Mouse (Mus musculus): Measurements from ENCODE around the gene Enah. TPM values are rescaled to one million over a fixed set of nuclear protein-coding genes. Genes with fewer than 3 reads are reported as not detected.

Gene Enah
- polyA plus RNA-seq, 1 experiment from 2014 or later = 40.4 TPM

DNA sequence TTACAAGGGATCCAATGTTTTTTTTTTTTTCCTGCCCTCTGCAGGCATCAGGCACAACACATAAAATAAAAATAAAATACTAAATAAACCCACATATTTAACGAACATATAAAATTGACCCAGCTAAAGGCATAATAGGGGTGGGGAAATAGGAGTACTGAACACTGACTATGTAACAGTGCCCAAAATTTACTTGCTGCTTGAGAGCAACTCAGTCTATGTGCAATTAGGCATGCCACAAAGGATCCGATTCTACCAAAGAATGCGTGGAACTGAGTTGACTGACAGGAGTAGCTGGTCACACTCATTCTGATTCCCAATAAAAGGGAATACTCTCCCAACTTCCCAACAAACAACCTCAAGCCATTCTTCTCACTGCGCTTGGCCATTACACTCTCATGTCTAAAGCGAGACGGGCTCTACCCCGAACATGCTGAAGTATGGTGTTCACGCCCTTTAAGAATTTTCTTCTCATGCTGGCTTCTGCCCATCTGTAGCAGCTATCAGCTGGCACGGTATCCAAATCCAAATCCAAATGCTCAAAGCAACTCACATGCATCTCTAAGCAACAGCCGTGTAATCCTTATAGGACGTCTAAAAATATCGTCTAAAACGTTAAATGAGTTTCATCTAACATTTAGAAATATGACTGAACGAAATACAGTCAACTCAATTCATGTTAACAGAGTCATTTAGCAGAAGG lies 39.6 kb downstream of the Enah start:
- Histone ChIP-seq H3K9ac (no peak overlapping the region), H3K36me3 (replicated peaks) (peaks cover 11% of the 10 kb centered on the region), H3K4me2 (no peak overlapping the region), H3K27ac (no peak overlapping the region), H3K27me3 (no peaks in the 10 kb centered on the region), H3K9me3 (no peaks in the 10 kb centered on the region), H3K4me1 (peaks cover 10% of the 10 kb centered on the region; the same call in 1 of the 2 replicates), H3K4me3 (replicated peaks) (no peak overlapping the region)
- WGBS = 84% methylated on average over 14 of the region's 14 CpGs
- no peak for ATAC-seq (ENCODE audit: low FRiP score)

- no peak overlapping the region for H3K9ac ChIP-seq
- H3K36me3 ChIP-seq (replicated peaks) = no peaks in the 10 kb centered on the region; the same call in 1 of the 2 replicates
- H3K4me1 ChIP-seq = peaks cover 23% of the 10 kb centered on the region
- peak; percentile 27; the same call in 1 of the 2 replicates for ATAC-seq (ENCODE audit: low FRiP score)
- H3K27ac ChIP-seq = no peak overlapping the region
- H3K9me3 ChIP-seq = no peaks in the 10 kb centered on the region
- 79% methylated on average over 3 of the region's 3 CpGs for WGBS
- no peaks in the 10 kb centered on the region for H3K27me3 ChIP-seq
- no peak overlapping the region for H3K4me3 ChIP-seq (replicated peaks)
- no peak overlapping the region for H3K4me2 ChIP-seq
Observed at GRCm38 (mm10) chr1:181975510-181975909, 44.3 kb downstream of the Enah start.

GRCm38 (mm10) chr1:181974897-181975296 lies 44.9 kb downstream of the Enah start:
- ATAC-seq (ENCODE audit: low FRiP score) = no peak
- H3K27ac ChIP-seq = no peak overlapping the region
- no peak overlapping the region for H3K9ac ChIP-seq
- no peaks in the 10 kb centered on the region; the same call in 1 of the 2 replicates for H3K36me3 ChIP-seq (replicated peaks)
- no peaks in the 10 kb centered on the region for H3K27me3 ChIP-seq
- H3K4me3 ChIP-seq (replicated peaks) = no peak overlapping the region
- H3K4me1 ChIP-seq = peaks cover 21% of the 10 kb centered on the region
- no peaks in the 10 kb centered on the region for H3K9me3 ChIP-seq
- no peak overlapping the region for H3K4me2 ChIP-seq

DNA sequence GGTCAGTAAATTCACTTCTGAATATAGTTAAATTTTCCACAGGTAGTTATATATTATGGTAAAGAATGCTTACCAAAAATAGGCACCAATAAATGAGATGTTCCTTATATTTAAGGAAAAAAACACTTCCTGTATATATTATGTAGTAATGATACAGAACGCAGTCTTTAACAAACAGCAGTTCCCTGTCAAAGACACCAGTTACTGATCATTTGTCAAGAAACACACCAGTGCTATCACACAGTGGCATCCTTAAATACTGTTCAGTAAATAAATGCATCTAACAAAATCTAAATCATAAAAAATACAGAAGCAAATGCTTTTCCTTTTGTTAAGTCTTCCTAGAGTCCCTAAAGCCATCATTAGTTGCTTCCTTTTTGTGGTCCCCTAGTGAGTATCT lies 54.5 kb downstream of the Enah start:
- no peak overlapping the region for H3K4me3 ChIP-seq (replicated peaks)
- no peak overlapping the region for H3K4me2 ChIP-seq
- H3K27ac ChIP-seq = no peak overlapping the region
- H3K36me3 ChIP-seq (replicated peaks) = peaks cover 5% of the 10 kb centered on the region; the same call in 1 of the 2 replicates
- no peaks in the 10 kb centered on the region for H3K27me3 ChIP-seq
- WGBS = 93% methylated on average over 1 of the region's 1 CpGs
- no peaks in the 10 kb centered on the region for H3K9me3 ChIP-seq
- no peak overlapping the region for H3K9ac ChIP-seq
- ATAC-seq (ENCODE audit: low FRiP score) = no peak
- 0 out of 2 replicates have a peak, but pooled peaks cover 5% of the 10 kb centered on the region for H3K4me1 ChIP-seq

DNA sequence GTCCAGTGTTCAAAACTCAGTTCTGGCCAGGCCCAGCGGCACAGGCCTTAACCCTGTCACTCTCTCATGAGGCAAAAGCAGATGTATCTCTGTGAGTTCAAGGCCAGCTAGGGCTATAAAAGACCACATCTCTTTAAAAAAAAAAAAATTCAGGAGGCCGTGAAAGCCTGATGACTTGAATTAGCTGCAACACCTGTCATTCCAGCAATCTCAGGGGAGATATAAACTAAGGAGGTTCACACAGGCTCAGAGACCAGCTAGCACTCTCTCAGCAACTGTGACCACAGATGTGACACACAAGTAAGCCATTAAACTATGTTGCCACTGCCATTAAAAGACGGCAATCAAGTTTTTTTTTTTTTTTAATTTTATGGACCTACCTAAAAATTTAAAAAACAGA lies 56.0 kb downstream of the Enah start:
- ATAC-seq (ENCODE audit: low FRiP score) = no peak
- H3K9ac ChIP-seq = no peak overlapping the region
- no peaks in the 10 kb centered on the region for H3K27me3 ChIP-seq
- 0 out of 2 replicates have a peak, but pooled peaks cover 5% of the 10 kb centered on the region for H3K4me1 ChIP-seq
- H3K36me3 ChIP-seq (replicated peaks) = peaks cover 12% of the 10 kb centered on the region
- no peak overlapping the region for H3K4me3 ChIP-seq (replicated peaks)
- 80% methylated on average over 3 of the region's 3 CpGs for WGBS
- H3K4me2 ChIP-seq = no peak overlapping the region
- H3K27ac ChIP-seq = no peak overlapping the region
- no peaks in the 10 kb centered on the region for H3K9me3 ChIP-seq

DNA sequence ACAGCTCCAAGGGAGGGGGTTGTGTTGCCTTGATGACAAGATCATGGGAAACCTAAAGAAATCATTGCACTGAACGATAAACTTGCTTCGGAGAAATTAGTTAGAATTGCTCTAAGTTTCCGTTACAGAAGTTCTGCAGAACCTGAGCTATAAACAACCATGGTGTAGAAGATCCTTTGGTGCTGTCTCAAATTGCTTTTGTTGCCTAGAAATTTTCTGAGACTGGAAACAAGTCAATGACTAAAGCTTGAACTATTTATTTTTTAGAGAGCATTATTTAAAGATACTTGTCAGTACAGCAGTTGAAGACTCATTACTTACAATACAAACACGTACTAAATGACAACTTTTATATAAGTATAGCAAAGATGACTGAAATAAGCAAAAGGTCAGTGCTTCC lies 56.4 kb downstream of the Enah start:
- no peak for ATAC-seq (ENCODE audit: low FRiP score)
- 92% methylated on average over 4 of the region's 4 CpGs for WGBS
- Histone ChIP-seq H3K9ac (no peak overlapping the region), H3K4me2 (no peak overlapping the region), H3K36me3 (replicated peaks) (peaks cover 12% of the 10 kb centered on the region), H3K27ac (no peak overlapping the region), H3K4me1 (0 out of 2 replicates have a peak, but pooled peaks cover 5% of the 10 kb centered on the region), H3K27me3 (no peaks in the 10 kb centered on the region), H3K4me3 (replicated peaks) (no peak overlapping the region), H3K9me3 (no peaks in the 10 kb centered on the region)

- no peak overlapping the region for H3K4me2 ChIP-seq
- no peak overlapping the region for H3K4me3 ChIP-seq (replicated peaks)
- H3K27ac ChIP-seq = no peak overlapping the region
- H3K9me3 ChIP-seq = no peaks in the 10 kb centered on the region
- H3K9ac ChIP-seq = no peak overlapping the region
- no peaks in the 10 kb centered on the region for H3K27me3 ChIP-seq
- WGBS = 95% methylated on average over 3 of the region's 3 CpGs
- no peak for ATAC-seq (ENCODE audit: low FRiP score)
- no peaks in the 10 kb centered on the region for H3K4me1 ChIP-seq
- H3K36me3 ChIP-seq (replicated peaks) = peaks cover 25% of the 10 kb centered on the region
Observed at GRCm38 (mm10) chr1:181960383-181960782, 59.4 kb downstream of the Enah start.

DNA sequence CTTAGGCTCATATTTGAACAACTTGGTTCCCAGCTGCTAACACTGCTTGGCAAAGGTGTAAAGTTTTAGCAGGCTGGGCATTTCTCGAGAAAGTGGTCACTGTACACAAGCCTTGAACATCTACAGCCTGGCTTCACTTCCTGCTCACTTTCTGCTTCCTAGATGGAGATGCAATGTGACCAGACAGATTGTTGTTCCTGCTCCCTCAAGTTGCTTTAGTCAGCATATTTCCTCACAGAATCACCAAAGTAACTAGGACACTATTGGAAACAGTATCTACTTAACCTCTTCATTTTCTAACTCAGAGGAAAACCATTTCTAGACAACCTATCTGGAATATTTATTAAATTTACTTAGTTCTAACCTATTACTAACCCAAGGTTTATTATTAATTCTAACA lies 61.4 kb downstream of the Enah start:
- no peak for ATAC-seq (ENCODE audit: low FRiP score)
- H3K36me3 ChIP-seq (replicated peaks) = peaks cover 26% of the 10 kb centered on the region

DNA sequence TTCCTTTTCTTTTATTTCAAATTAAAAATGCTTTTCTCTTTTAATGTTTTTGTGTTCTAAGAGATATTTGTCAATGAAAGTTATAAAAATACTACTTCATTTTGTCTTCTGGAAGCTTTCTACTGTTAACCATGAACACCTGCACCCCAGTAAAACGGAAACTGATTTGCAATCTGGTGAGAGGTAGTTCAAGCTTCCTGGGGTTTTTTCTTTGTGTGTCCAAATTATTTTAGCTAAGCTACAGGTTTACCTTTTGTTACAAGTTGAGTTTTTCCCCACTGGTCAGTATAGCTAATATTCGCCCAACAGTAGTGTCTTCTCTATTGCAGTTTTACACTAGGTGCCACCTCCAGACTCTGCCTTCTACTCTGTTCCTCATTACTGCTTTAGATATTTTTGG lies 62.1 kb downstream of the Enah start:
- Histone ChIP-seq H3K9me3 (no peaks in the 10 kb centered on the region), H3K27me3 (no peaks in the 10 kb centered on the region), H3K36me3 (replicated peaks) (peaks cover 26% of the 10 kb centered on the region), H3K9ac (no peak overlapping the region), H3K4me2 (no peak overlapping the region), H3K4me3 (replicated peaks) (no peak overlapping the region), H3K27ac (no peak overlapping the region), H3K4me1 (no peaks in the 10 kb centered on the region)
- no peak for ATAC-seq (ENCODE audit: low FRiP score)
- 91% methylated on average over 2 of the region's 2 CpGs for WGBS

More for the DNA sequence above, 61.4 kb downstream of the Enah start:
- Histone ChIP-seq H3K9ac (no peak overlapping the region), H3K4me1 (no peaks in the 10 kb centered on the region), H3K4me3 (replicated peaks) (no peak overlapping the region), H3K4me2 (no peak overlapping the region), H3K27me3 (no peaks in the 10 kb centered on the region), H3K27ac (no peak overlapping the region), H3K9me3 (no peaks in the 10 kb centered on the region)
- WGBS = 91% methylated on average over 1 of the region's 1 CpGs

DNA sequence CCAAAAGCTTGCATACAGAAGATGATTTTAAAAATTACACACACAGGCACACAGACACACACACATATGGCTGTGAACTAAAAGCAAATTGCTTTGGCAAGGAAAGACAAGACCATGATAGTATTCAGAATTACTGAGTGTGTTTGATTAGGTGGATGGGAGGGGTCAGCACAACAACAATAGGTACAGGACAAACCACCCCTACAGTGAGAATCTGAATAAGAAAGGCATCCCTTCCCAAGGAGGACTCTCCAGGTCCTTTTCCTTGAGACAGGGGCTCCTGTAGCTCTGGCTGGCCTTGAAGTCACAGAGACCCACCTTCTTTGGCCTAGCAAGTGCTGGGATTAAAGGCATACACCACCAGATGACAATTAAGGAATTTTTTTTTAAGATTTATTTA lies 66.2 kb downstream of the Enah start:
- H3K27me3 ChIP-seq = no peaks in the 10 kb centered on the region

GRCm38 (mm10) chr1:181951266-181951665 lies 68.5 kb downstream of the Enah start:
- H3K4me1 ChIP-seq = no peaks in the 10 kb centered on the region
- H3K9me3 ChIP-seq = no peaks in the 10 kb centered on the region
- ATAC-seq (ENCODE audit: low FRiP score) = no peak
- WGBS = 85% methylated on average over 5 of the region's 5 CpGs
- H3K4me3 ChIP-seq (replicated peaks) = no peak overlapping the region
- no peak overlapping the region for H3K9ac ChIP-seq
- no peaks in the 10 kb centered on the region for H3K27me3 ChIP-seq
- no peak overlapping the region for H3K4me2 ChIP-seq
- no peak overlapping the region for H3K27ac ChIP-seq
- peaks cover 10% of the 10 kb centered on the region for H3K36me3 ChIP-seq (replicated peaks)

More for the DNA sequence above, 66.2 kb downstream of the Enah start:
- no peaks in the 10 kb centered on the region for H3K4me1 ChIP-seq
- no peaks in the 10 kb centered on the region for H3K9me3 ChIP-seq
- H3K4me2 ChIP-seq = no peak overlapping the region
- peaks cover 18% of the 10 kb centered on the region for H3K36me3 ChIP-seq (replicated peaks)
- H3K4me3 ChIP-seq (replicated peaks) = no peak overlapping the region
- ATAC-seq (ENCODE audit: low FRiP score) = no peak
- no peak overlapping the region for H3K27ac ChIP-seq
- H3K9ac ChIP-seq = no peak overlapping the region

DNA sequence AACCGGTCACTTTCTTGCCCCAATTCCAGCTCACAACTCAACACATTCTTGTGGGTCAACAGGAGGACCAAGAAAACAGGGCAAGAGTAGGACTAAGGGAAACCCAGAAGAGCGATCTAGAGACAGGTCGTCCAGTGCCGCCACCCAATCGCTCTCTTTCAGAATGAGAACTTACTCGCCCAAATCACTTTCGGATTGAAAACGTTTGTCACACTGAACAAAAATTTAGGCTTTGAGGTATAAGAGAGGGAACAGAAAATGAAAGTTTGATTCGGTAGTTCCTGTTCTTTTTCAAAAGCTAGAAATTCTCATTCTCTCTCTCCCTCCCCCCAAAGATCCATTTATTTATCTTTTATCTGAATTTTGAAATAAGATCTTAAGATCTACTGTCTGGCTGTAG lies 69.1 kb downstream of the Enah start:
- 96% methylated on average over 9 of the region's 9 CpGs for WGBS
- Histone ChIP-seq H3K9ac (no peak overlapping the region), H3K4me3 (replicated peaks) (no peak overlapping the region)

DNA sequence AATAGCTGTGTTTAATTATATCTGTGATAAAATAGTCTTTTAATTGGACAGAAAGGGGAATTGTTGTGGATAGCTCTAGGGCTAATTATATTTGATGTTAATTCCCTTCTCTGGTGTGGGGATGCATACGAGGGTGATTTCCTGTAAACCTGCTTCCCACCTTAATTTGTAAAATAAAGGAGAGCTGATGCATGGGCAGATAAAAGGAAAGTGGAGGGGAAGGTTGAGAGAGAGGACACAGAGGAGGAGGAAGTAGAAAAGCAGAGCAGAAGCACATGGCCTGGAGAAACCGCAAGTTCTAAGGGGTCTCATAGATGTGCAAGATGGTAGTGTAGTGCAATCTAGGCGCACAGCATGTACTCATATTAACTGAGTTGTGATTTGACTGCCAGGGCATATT lies 71.6 kb downstream of the Enah start:
- WGBS = 87% methylated on average over 3 of the region's 3 CpGs
- Histone ChIP-seq H3K4me1 (no peaks in the 10 kb centered on the region), H3K9ac (no peak overlapping the region), H3K9me3 (no peaks in the 10 kb centered on the region), H3K27me3 (no peaks in the 10 kb centered on the region), H3K4me2 (no peak overlapping the region), H3K36me3 (replicated peaks) (peaks cover 5% of the 10 kb centered on the region), H3K4me3 (replicated peaks) (no peak overlapping the region), H3K27ac (no peak overlapping the region)
- ATAC-seq (ENCODE audit: low FRiP score) = no peak

More for the DNA sequence above, 69.1 kb downstream of the Enah start:
- Histone ChIP-seq H3K36me3 (replicated peaks) (peaks cover 8% of the 10 kb centered on the region), H3K4me2 (no peak overlapping the region), H3K9me3 (no peaks in the 10 kb centered on the region), H3K27ac (no peak overlapping the region), H3K27me3 (no peaks in the 10 kb centered on the region), H3K4me1 (no peaks in the 10 kb centered on the region)
- ATAC-seq (ENCODE audit: low FRiP score) = no peak

Measured in forebrain, embryonic 12.5 days (tissue).